Mouse (Mus musculus): ENCODE measurements around the gene Gm28308. TPM values are rescaled to one million over a fixed set of nuclear protein-coding genes. Genes with fewer than 3 reads are reported as not detected.

The Gm28308 gene
- polyA plus RNA-seq, 1 experiment from 2014 or later, result not detected

- no peak for DNase-seq (ENCODE audit: low spot score)
These were observed 7.1 kb upstream of the Gm28308 start for GRCm38 (mm10) chr6:52220003-52220864.

GRCm38 (mm10) chr6:52219234-52219942 is 6.2 kb upstream of the Gm28308 start:
- DNase-seq (ENCODE audit: low spot score), result no peak

GRCm38 (mm10) chr6:52218643-52219215 is 5.6 kb upstream of the Gm28308 start:
- no peak for DNase-seq (ENCODE audit: low spot score)

- DNase-seq (ENCODE audit: low spot score), result no peak
These were observed 4.9 kb upstream of the Gm28308 start for GRCm38 (mm10) chr6:52217895-52218642.

GRCm38 (mm10) chr6:52217459-52217768 is 4.3 kb upstream of the Gm28308 start:
- peak; percentile 57 for DNase-seq (ENCODE audit: low spot score)

- DNase-seq (ENCODE audit: low spot score), result no peak
These were observed 3.7 kb upstream of the Gm28308 start for GRCm38 (mm10) chr6:52216691-52217458.

GRCm38 (mm10) chr6:52215771-52216535 is 2.8 kb upstream of the Gm28308 start:
- DNase-seq (ENCODE audit: low spot score), result no peak

- no peak for DNase-seq (ENCODE audit: low spot score)
These were observed 1.9 kb upstream of the Gm28308 start for GRCm38 (mm10) chr6:52215070-52215469.

- no peak for DNase-seq (ENCODE audit: low spot score)
These were observed 1.1 kb upstream of the Gm28308 start for GRCm38 (mm10) chr6:52214271-52214670.

GRCm38 (mm10) chr6:52212556-52213118 is 502 bp downstream of the Gm28308 start:
- no peak for DNase-seq (ENCODE audit: low spot score)

GRCm38 (mm10) chr6:52211961-52212360 is 1.2 kb downstream of the Gm28308 start:
- DNase-seq (ENCODE audit: low spot score), result no peak

GRCm38 (mm10) chr6:52211170-52211935 is 1.8 kb downstream of the Gm28308 start:
- peak; percentile 63 for DNase-seq (ENCODE audit: low spot score)

GRCm38 (mm10) chr6:52209685-52210046 is 3.5 kb downstream of the Gm28308 start:
- no peak for DNase-seq (ENCODE audit: low spot score)

GRCm38 (mm10) chr6:52208868-52209684 is 4.1 kb downstream of the Gm28308 start:
- no peak for DNase-seq (ENCODE audit: low spot score)

- no peak for DNase-seq (ENCODE audit: low spot score)
These were observed 4.9 kb downstream of the Gm28308 start, which contains the start of gene Hoxa6 for GRCm38 (mm10) chr6:52208072-52208867. TSS of gene Hoxa6 (minus strand) at chr6:52208722.

- no peak for DNase-seq (ENCODE audit: low spot score)
These were observed 5.5 kb downstream of the Gm28308 start for GRCm38 (mm10) chr6:52207684-52207976.

GRCm38 (mm10) chr6:52206882-52207683 is 6.1 kb downstream of the Gm28308 start:
- DNase-seq (ENCODE audit: low spot score), result no peak

All from thymus, postnatal 0 days (tissue).